Mouse (Mus musculus) embryonic facial prominence, embryonic 12.5 days (tissue): ENCODE results near the gene Dok4. TPM values are rescaled to one million over a fixed set of nuclear protein-coding genes. Genes with fewer than 3 reads are reported as not detected.
A peak's percentile ranks its signal among the peaks of the same experiment; 100 is the strongest.

Experiments
- ATAC-seq: fragments of 200-750 bp; cut with Nextera tagmentation; 2 replicates; pipeline ENCODE4 v1.8.0; 2017; ENCODE audit not compliant: insufficient number of reproducible peaks, insufficient read depth, low FRiP score, low TSS enrichment
- H3K27ac ChIP-seq: fragments of 300-500 bp; sonication (generic); 2 replicates; pipeline ENCODE4 v1.5.1; 2016; ENCODE audit warnings: mild to moderate bottlenecking
- H3K27me3 ChIP-seq: fragments of 300-500 bp; sonication (generic); 2 replicates; pipeline ENCODE4 v1.6.1; 2016; ENCODE audit warnings: mild to moderate bottlenecking, moderate library complexity
- H3K36me3 ChIP-seq: fragments of 300-500 bp; sonication (generic); 2 replicates; pipeline ENCODE4 v1.6.1; 2016; ENCODE audit warnings: mild to moderate bottlenecking
- H3K4me1 ChIP-seq: fragments of 300-500 bp; sonication (generic); 2 replicates; pipeline ENCODE4 v1.6.1; 2016
- H3K4me2 ChIP-seq: fragments of 300-500 bp; sonication (generic); replicated peaks from 2 replicates; pipeline ENCODE4 v1.6.1; 2016; ENCODE audit warnings: mild to moderate bottlenecking, moderate library complexity
- H3K4me3 ChIP-seq: fragments of 300-500 bp; sonication (generic); 2 replicates; pipeline ENCODE4 v1.5.1; 2016; ENCODE audit warnings: mild to moderate bottlenecking
- H3K9ac ChIP-seq: fragments of 300-500 bp; sonication (generic); 2 replicates; pipeline ENCODE4 v1.6.1; 2016; ENCODE audit warnings: mild to moderate bottlenecking, moderate library complexity
- H3K9me3 ChIP-seq: fragments of 300-500 bp; sonication (generic); 2 replicates; pipeline ENCODE4 v1.6.1; 2016; ENCODE audit warnings: mild to moderate bottlenecking, moderate library complexity
- WGBS: fragments of 180-500 bp; shearing (Covaris S2); methylation state at CpG from one replicate; pipeline ENCODE4 v1.1.7; 2016; 5-methylcytosine and 5-hydroxymethylcytosine counted together
- polyA plus RNA-seq: library from polyadenylated mRNA; unstranded; fragments of >200 nt; fragmentation: Nextera tagmentation; extraction: Ambion mirVana; gene quantifications from 2 replicates; pipeline ENCODE4 v1.2.1, GENCODE M21; 2016

Gene Dok4
- polyA plus RNA-seq, 1 experiment from 2014 or later, result 25.1 TPM

DNA sequence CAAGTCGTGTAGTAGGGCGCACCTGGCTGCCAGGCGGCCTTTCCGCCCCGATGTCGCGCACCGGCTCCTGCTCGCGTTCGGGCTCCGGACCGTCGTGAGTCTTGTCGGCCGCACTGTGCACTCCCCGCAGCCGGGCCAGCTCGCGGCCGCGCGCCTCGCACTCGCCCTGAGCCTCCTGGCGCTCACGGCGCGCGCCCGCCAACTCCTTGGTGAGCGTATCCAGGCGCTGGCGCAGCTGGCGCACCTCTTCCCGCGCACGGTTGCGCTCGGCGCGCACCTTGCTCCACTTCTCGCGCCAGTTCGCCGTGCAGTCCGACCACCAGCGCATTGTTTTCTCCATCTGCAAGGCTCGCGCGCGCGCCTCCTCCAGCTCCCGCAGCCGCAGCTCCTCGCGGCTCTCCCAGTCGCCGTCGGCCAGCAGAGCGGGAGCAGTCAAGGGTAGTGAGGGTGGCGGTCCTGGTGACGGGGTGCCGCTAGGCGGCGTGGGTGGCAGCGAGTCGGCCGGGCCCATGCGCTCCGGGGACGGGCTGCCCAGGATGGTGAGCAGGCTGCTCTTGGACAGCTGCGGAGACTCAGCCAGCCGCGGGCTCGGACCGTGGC, 37.0 kb upstream of the Dok4 start:
- 6% methylated on average over 76 of the region's 77 CpGs for WGBS
- ATAC-seq, result 0 out of 2 replicates have a peak, but pooled peaks have one; percentile 13
- Histone ChIP-seq H3K4me1 (peaks cover 44% of the 10 kb centered on the region), H3K27ac (no peak overlapping the region), H3K36me3 (peaks cover 43% of the 10 kb centered on the region), H3K9ac (peak overlapping the region; percentile 44), H3K9me3 (no peaks in the 10 kb centered on the region), H3K27me3 (peaks cover 16% of the 10 kb centered on the region), H3K4me2 (peak overlapping the region; percentile 78), H3K4me3 (peak overlapping the region; percentile 41)

DNA sequence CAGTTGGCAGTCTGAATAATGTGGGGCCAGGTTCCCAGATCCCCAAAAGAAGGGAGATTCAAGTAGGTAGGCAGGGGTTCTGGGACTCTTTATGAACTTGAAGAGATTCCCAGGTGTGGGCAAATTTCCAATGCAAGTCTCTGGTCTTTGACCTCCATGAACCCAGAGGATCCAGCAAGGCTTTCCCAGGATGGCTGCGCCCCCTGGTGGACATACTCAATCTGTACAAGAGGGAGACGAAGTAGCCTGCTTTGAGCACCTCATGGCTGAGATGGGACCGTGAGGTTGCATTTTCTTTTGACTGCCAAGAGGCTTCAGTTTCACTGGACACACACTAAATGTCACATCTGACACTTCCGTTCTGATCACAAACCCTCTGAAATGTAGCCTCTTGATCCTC, 32.7 kb upstream of the Dok4 start:
- Histone ChIP-seq H3K4me3 (no peak overlapping the region), H3K27me3 (peaks cover 15% of the 10 kb centered on the region), H3K9ac (no peak overlapping the region), H3K36me3 (peaks cover 84% of the 10 kb centered on the region), H3K9me3 (no peaks in the 10 kb centered on the region), H3K27ac (no peak overlapping the region), H3K4me2 (no peak overlapping the region), H3K4me1 (peaks cover 14% of the 10 kb centered on the region)
- 4% methylated on average over 4 of the region's 4 CpGs for WGBS
- no peak for ATAC-seq

DNA sequence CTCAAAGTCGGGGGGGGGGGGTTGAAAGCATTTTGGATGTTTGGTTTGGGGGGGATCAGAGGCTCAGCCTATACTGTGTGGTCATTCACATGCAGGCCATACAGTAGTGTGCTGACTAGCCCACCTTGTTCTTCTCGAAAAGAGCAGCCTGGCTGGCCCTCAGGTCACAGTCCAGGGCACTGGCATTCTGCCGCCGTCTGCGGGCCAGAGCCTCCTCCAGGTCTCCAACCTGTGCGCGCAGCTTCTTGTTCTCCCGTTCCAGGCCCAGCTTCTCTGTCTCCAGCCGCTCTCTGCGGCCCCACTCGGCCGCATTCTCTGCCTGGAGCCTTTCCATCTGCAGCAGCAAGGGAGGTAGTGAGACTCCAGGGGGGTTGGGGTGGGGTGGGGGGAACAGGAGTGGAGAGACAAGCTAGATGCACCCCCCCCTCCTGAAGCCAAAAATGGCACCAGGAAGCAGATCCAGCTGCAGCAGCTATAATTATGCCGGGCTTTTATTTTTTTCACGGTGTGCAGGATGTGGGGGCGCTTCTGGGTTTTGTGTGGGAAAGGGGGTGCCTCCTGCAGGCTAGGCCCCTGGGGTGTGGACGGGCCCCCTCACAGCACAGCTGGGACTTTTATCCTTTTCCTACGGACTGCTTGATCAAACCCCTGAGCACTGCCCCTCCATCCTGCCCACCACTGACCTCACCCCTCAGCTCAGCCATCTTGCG, 31.6 kb upstream of the Dok4 start:
- H3K4me2 ChIP-seq, result no peak overlapping the region
- H3K4me1 ChIP-seq, result peaks cover 3% of the 10 kb centered on the region
- H3K9ac ChIP-seq, result no peak overlapping the region
- peaks cover 89% of the 10 kb centered on the region for H3K36me3 ChIP-seq
- no peak for ATAC-seq
- H3K27me3 ChIP-seq, result peaks cover 4% of the 10 kb centered on the region
- no peak overlapping the region for H3K4me3 ChIP-seq
- 88% methylated on average over 18 of the region's 18 CpGs for WGBS
- H3K9me3 ChIP-seq, result no peaks in the 10 kb centered on the region
- H3K27ac ChIP-seq, result no peak overlapping the region

DNA sequence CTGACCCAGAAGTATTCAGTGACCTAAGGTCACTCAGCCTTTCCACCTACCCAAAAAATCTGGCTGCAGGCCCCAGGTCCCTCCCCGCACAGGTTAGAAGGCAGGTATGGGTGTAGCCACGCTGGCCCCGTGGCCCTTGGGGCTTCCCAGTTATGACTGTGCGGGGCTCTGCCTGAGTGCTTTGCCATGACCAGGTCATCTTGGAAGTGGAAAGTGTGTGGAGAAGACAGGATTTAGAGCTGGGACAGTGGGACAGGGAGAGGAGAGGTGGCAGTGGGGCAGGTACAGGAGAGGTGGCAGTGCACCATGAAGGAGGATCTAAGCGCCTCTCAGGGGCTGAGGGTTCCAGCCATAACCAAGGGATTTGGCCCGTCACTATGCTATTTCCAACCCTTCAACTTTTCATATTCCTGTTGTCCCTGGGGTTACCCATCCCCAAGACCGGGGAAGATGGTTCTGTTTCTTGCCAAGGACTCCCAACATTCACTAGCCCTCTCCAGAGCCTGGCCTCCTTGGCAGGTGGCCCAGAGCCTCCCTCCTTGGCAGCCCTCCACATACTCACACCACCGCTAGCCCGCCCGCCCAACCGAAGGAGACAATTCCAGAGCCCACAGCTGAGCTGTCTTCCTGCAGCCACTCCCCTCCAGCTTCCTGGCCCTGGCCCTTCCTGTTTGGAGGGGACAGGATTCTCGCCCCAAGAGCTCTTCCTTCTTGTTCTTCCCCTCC, 28.5 kb upstream of the Dok4 start:
- Histone ChIP-seq H3K4me2 (no peak overlapping the region), H3K27me3 (no peaks in the 10 kb centered on the region), H3K27ac (no peak overlapping the region), H3K4me3 (no peak overlapping the region), H3K36me3 (peaks cover 70% of the 10 kb centered on the region), H3K9me3 (no peaks in the 10 kb centered on the region), H3K4me1 (peaks cover 12% of the 10 kb centered on the region), H3K9ac (no peak overlapping the region)
- WGBS, result 80% methylated on average over 12 of the region's 12 CpGs
- ATAC-seq, result no peak

DNA sequence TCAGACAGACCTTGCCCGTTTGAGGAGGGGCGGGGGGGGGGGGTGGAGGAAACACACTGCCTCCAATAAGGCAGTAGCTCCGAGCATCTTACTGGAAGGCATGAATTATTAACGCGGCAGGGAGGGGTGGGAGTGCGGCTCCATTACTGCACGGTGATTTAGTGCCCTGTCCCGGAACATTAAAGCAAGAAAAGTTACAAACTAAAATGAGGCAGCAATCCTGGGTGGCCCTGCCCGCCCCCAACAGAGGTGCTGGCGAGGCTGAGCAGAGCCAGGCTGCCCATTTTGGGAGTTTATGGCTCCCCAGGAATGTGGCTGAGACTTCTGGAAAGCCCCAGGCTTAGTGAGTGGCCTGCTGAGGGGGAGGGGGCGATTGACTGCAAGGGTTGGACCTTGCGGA, 27.6 kb upstream of the Dok4 start:
- H3K4me1 ChIP-seq, result peaks cover 19% of the 10 kb centered on the region
- H3K9ac ChIP-seq, result no peak overlapping the region
- no peak overlapping the region for H3K4me2 ChIP-seq
- H3K27me3 ChIP-seq, result no peaks in the 10 kb centered on the region
- no peak overlapping the region for H3K4me3 ChIP-seq
- WGBS, result 75% methylated on average over 12 of the region's 12 CpGs
- H3K9me3 ChIP-seq, result no peaks in the 10 kb centered on the region
- ATAC-seq, result no peak
- peaks cover 64% of the 10 kb centered on the region for H3K36me3 ChIP-seq
- H3K27ac ChIP-seq, result no peak overlapping the region

DNA sequence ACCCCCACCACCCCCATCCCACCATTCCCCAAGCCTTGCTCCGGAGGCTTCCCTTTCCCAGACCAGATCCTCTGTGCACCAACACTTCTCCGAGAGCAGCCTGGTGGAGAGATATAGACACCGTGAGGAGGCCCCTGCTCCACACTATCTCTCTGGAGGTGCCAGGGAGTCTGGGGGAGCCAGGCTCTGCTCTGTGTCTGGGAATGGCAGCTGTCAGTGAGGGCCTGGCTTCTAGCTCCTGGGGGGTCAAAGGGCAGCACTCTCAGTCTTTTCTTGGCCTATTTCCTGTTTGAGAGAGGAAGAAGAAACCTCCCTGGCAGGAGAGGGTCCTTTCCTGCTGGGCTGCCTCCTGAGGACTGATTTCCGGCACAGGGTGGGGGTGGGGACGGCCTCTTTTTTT, 24.9 kb upstream of the Dok4 start:
- no peaks in the 10 kb centered on the region for H3K27me3 ChIP-seq
- WGBS, result 11% methylated on average over 5 of the region's 5 CpGs
- peaks cover 19% of the 10 kb centered on the region for H3K4me1 ChIP-seq
- no peak overlapping the region for H3K27ac ChIP-seq
- peaks cover 41% of the 10 kb centered on the region for H3K36me3 ChIP-seq
- no peak overlapping the region for H3K4me2 ChIP-seq
- no peak for ATAC-seq
- no peak overlapping the region for H3K4me3 ChIP-seq
- no peak overlapping the region for H3K9ac ChIP-seq
- H3K9me3 ChIP-seq, result no peaks in the 10 kb centered on the region

DNA sequence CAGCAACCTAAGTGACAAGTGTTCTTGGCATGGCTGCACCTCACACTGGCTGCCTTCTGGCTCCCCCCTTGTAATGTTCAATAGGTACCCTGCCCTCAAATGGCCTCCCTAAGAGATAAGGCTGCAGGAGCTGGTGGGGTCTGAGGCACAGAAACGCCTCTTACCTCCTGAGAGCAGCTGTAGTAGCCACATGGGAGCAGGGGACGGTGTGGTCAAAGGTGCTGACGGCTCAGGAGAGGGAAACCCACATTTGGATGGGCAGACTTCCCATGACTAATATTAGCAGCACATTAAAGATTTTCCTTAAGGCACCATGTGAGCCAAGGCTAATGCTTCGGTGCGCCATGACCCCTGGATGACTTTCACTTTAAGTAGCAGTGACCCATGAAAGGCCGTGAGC, 24.5 kb upstream of the Dok4 start:
- Histone ChIP-seq H3K4me3 (no peak overlapping the region), H3K9ac (no peak overlapping the region), H3K27me3 (no peaks in the 10 kb centered on the region), H3K27ac (no peak overlapping the region), H3K4me1 (peaks cover 19% of the 10 kb centered on the region), H3K9me3 (no peaks in the 10 kb centered on the region), H3K4me2 (no peak overlapping the region), H3K36me3 (peaks cover 37% of the 10 kb centered on the region)
- ATAC-seq, result no peak
- 13% methylated on average over 6 of the region's 6 CpGs for WGBS

GRCm38 (mm10) chr8:94899262-94899661, 23.1 kb upstream of the Dok4 start:
- ATAC-seq, result no peak
- peaks cover 23% of the 10 kb centered on the region for H3K36me3 ChIP-seq
- no peaks in the 10 kb centered on the region for H3K27me3 ChIP-seq
- peak overlapping the region; percentile 36 for H3K4me2 ChIP-seq
- WGBS, result 12% methylated on average over 11 of the region's 11 CpGs
- peaks cover 16% of the 10 kb centered on the region for H3K4me1 ChIP-seq
- no peak overlapping the region for H3K27ac ChIP-seq
- no peak overlapping the region for H3K4me3 ChIP-seq
- no peaks in the 10 kb centered on the region for H3K9me3 ChIP-seq
- 0 out of 2 replicates have a peak overlapping the region, but pooled peaks have one; percentile 7 for H3K9ac ChIP-seq

GRCm38 (mm10) chr8:94892917-94893316, 16.8 kb upstream of the Dok4 start:
- Histone ChIP-seq H3K27ac (no peak overlapping the region), H3K4me1 (no peaks in the 10 kb centered on the region), H3K36me3 (no peaks in the 10 kb centered on the region), H3K4me3 (no peak overlapping the region), H3K9me3 (no peaks in the 10 kb centered on the region), H3K27me3 (no peaks in the 10 kb centered on the region), H3K4me2 (no peak overlapping the region), H3K9ac (no peak overlapping the region)
- no peak for ATAC-seq
- whole genome bisulfite sequencing, result 43% methylated on average over 2 of the region's 2 CpGs

GRCm38 (mm10) chr8:94888383-94889036, 12.4 kb upstream of the Dok4 start:
- Histone ChIP-seq H3K9ac (no peak overlapping the region), H3K27me3 (no peaks in the 10 kb centered on the region), H3K36me3 (no peaks in the 10 kb centered on the region), H3K4me1 (no peaks in the 10 kb centered on the region), H3K4me3 (no peak overlapping the region), H3K9me3 (no peaks in the 10 kb centered on the region), H3K27ac (no peak overlapping the region), H3K4me2 (no peak overlapping the region)
- 37% methylated on average over 14 of the region's 14 CpGs for WGBS
- no peak for ATAC-seq

GRCm38 (mm10) chr8:94880742-94881141, 4.6 kb upstream of the Dok4 start:
- Histone ChIP-seq H3K4me2 (no peak overlapping the region), H3K4me1 (no peaks in the 10 kb centered on the region), H3K27me3 (no peaks in the 10 kb centered on the region; the same call in 1 of the 2 replicates), H3K4me3 (no peak overlapping the region), H3K27ac (no peak overlapping the region), H3K9ac (no peak overlapping the region), H3K36me3 (no peaks in the 10 kb centered on the region), H3K9me3 (no peaks in the 10 kb centered on the region)
- no peak for ATAC-seq
- 75% methylated on average over 4 of the region's 4 CpGs for WGBS
